Mouse (Mus musculus) MEL (cell line): ENCODE measurements around the gene Spaca3.

Experiments used
- EP300 ChIP-seq, 2 experiments: IDR thresholded peaks; 2 replicates each; pipeline ENCODE4 v1.6.1; 2011; ENCODE audit warnings: improper control_type of control experiment in 2 of 2, low read length in 2 of 2, low read depth in 1 of 2, mild to moderate bottlenecking in 1 of 2
- HCFC1 ChIP-seq: IDR thresholded peaks from 2 replicates; pipeline ENCODE4 v1.6.1; 2012; ENCODE audit warnings: low read depth, mild to moderate bottlenecking, inconsistent platforms, low read length, improper control_type of control experiment, moderate library complexity
- POLR2A ChIP-seq, 2 experiments: IDR thresholded peaks; 2 replicates each; pipeline ENCODE4 v1.6.1; 2011 to 2012; ENCODE audit warnings: low read length in 2 of 2, mild to moderate bottlenecking in 2 of 2, control low read depth in 1 of 2, improper control_type of control experiment in 1 of 2, low read depth in 1 of 2, moderate library complexity in 1 of 2; ENCODE audit not compliant: control insufficient read depth in 1 of 2, insufficient read depth in 1 of 2, poor library complexity in 1 of 2

DNA sequence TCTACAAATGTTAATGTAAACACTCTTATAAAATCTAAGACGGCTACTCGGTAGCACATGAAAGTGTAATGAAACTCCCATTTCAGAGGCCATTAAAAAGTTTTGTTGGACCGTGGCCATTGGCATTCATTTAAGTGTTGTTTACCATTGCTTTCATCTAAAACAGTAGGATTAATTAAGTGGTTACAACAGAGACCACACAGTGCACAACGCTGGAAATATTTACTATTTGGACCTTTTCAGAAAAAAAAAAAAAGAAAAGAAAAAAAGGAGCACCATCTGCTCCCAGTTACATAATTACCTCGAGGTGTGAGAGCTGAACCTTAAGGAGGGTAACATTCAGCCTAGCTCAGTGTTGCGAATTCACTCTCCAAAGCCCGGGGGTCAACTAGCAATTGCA, 12.7 kb upstream of the Spaca3 start:
- no peak for TF ChIP-seq HCFC1
- TF ChIP-seq POLR2A (IDR thresholded peaks at IDR 0.05; ENCODE audit: control insufficient read depth in 1 of 2, insufficient read depth in 1 of 2, low read depth in 1 of 2, low read length in 2 of 2, poor library complexity in 1 of 2), result no peak
- TF ChIP-seq EP300 (IDR thresholded peaks at IDR 0.05; ENCODE audit: low read depth in 1 of 2, low read length in 2 of 2), result no peak
